Mouse (Mus musculus): ENCODE results near the gene Nhlh1. TPM values are rescaled to one million over a fixed set of nuclear protein-coding genes. Genes with fewer than 3 reads are reported as not detected.
A peak's percentile ranks its signal among the peaks of the same experiment; 100 is the strongest.

Gene Nhlh1
- total RNA-seq (2021) (not detected), polyA plus RNA-seq (2012; rRNA removed) (not detected in 2 replicates)
- long read RNA-seq, result 0 reads

GRCm38 (mm10) chr1:172057491-172057921 is at the start of gene Nhlh1:
TSS of gene Nhlh1 (minus strand) at chr1:172057573.
- no peak for DNase-seq

GRCm38 (mm10) chr1:172105101-172105500 is 47.7 kb upstream of the Nhlh1 start:
- DNase-seq, result no peak

- DNase-seq, result no peak
These were observed 46.2 kb upstream of the Nhlh1 start for GRCm38 (mm10) chr1:172103619-172104018.

GRCm38 (mm10) chr1:172099325-172100033 is 42.1 kb upstream of the Nhlh1 start:
- peak; percentile 36 for DNase-seq

GRCm38 (mm10) chr1:172095202-172095601 is 37.8 kb upstream of the Nhlh1 start:
- no peak for DNase-seq

- no peak for DNase-seq
These were observed 36.9 kb upstream of the Nhlh1 start for GRCm38 (mm10) chr1:172094295-172094694.

- no peak for DNase-seq
These were observed 36.1 kb upstream of the Nhlh1 start for GRCm38 (mm10) chr1:172093522-172093921.

GRCm38 (mm10) chr1:172082899-172083445 is 25.6 kb upstream of the Nhlh1 start:
- no peak for DNase-seq

- peak; percentile 95 for DNase-seq
These were observed 24.9 kb upstream of the Nhlh1 start, which contains the start of the genes Copa and Ncstn for GRCm38 (mm10) chr1:172082101-172082898. TSS of gene Copa (plus strand) at chr1:172082529. TSS of gene Ncstn (minus strand) at chr1:172082795.

GRCm38 (mm10) chr1:172077981-172078380 is 20.6 kb upstream of the Nhlh1 start:
- peak; percentile 58 for DNase-seq

GRCm38 (mm10) chr1:172072604-172073003 is 15.2 kb upstream of the Nhlh1 start:
- no peak for DNase-seq

GRCm38 (mm10) chr1:172071556-172071955 is 14.2 kb upstream of the Nhlh1 start:
- DNase-seq, result no peak

GRCm38 (mm10) chr1:172070227-172070626 is 12.9 kb upstream of the Nhlh1 start:
- DNase-seq, result no peak

GRCm38 (mm10) chr1:172064613-172065141 is 7.3 kb upstream of the Nhlh1 start:
- no peak for DNase-seq

- no peak for DNase-seq
These were observed 6.1 kb upstream of the Nhlh1 start for GRCm38 (mm10) chr1:172063291-172064023.

GRCm38 (mm10) chr1:172062101-172062500 is 4.7 kb upstream of the Nhlh1 start:
- no peak for DNase-seq

GRCm38 (mm10) chr1:172061217-172061616 is 3.8 kb upstream of the Nhlh1 start:
- no peak for DNase-seq

- no peak for DNase-seq
These were observed 3.3 kb upstream of the Nhlh1 start for GRCm38 (mm10) chr1:172060659-172061058.

- no peak for DNase-seq
These were observed 1.5 kb upstream of the Nhlh1 start for GRCm38 (mm10) chr1:172058874-172059273.

GRCm38 (mm10) chr1:172058321-172058720 is 948 bp upstream of the Nhlh1 start:
- DNase-seq, result no peak

- DNase-seq, result no peak
These were observed 1.1 kb downstream of the Nhlh1 start for GRCm38 (mm10) chr1:172056251-172056650.

Data from adrenal gland, adult 2 months (tissue).